In the genomic region with DNA sequence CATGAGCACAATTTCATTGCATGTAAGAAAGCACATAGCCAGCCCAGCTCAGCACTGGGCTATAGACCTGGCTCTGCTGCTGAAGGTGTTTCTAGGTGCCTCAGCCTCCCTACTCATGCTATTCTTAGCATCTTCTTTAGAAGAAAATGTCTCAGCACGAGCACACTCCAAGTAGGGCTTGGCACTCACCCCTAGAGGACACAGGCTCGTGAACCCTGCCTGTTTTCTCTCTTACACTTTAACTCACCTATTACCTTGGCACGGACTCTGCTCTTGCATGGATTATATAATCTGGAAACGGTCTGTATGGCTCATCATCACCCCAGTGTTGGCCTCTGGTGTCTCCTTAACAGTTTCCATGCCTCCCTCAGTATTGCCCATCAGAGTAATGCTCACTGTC, we compare ENCODE assay signal across 16 mouse cellular contexts.
"Had no signal": no experiment of that assay in that cellular context is flagged by ENCODE, and none has a peak within 500 bp of the region (broad histone marks: within the 10 kb centered on the region; RNA-seq: fewer than 3 reads in every experiment).

No protein-coding gene starts in this region.

- DNase-seq: layer of hippocampus, adult 9-11 months; liver; liver, postnatal 0 days; lung, embryonic 14.5 days; midbrain, embryonic 14.5 days; thymus, adult 2 months; thymus, postnatal 14 days; thymus, postnatal 4 days had no signal

- H3K9ac ChIP-seq: intestine, embryonic 15.5 days; limb, embryonic 13.5 days; liver, embryonic 14.5 days; liver, postnatal 0 days; lung, embryonic 14.5 days had no signal

- H3K27ac ChIP-seq: intestine, embryonic 15.5 days; layer of hippocampus, adult 2 months; limb, embryonic 10.5 days; limb, embryonic 13.5 days; liver, embryonic 14.5 days; macrophage had no signal

- H3K9me3 ChIP-seq: intestine, embryonic 15.5 days; limb, embryonic 10.5 days; limb, embryonic 13.5 days had no signal

- H3K4me3 ChIP-seq: intestine, embryonic 15.5 days; layer of hippocampus, adult 2 months; limb, embryonic 10.5 days; limb, embryonic 13.5 days had no signal

- ATAC-seq: hindbrain, embryonic 16.5 days; intestine, embryonic 15.5 days; liver, postnatal 0 days; lung, postnatal 0 days had no signal

- H3K4me2 ChIP-seq: intestine, embryonic 15.5 days; limb, embryonic 13.5 days; lung, embryonic 14.5 days had no signal

- H3K27me3 ChIP-seq: intestine, embryonic 15.5 days; limb, embryonic 13.5 days had no signal

- H3K36me3 ChIP-seq: intestine, embryonic 15.5 days; limb, embryonic 10.5 days; limb, embryonic 13.5 days had no signal
